Mouse (Mus musculus) liver, adult (tissue): Measurements from ENCODE around the gene Bbs4.

Source experiments
- GATA4 ChIP-seq: IDR thresholded peaks from 2 replicates; pipeline ENCODE4 v1.6.1; 2014; ENCODE audit warnings: mild to moderate bottlenecking, low read length; ENCODE audit not compliant: insufficient replicate concordance

Gene Bbs4

DNA sequence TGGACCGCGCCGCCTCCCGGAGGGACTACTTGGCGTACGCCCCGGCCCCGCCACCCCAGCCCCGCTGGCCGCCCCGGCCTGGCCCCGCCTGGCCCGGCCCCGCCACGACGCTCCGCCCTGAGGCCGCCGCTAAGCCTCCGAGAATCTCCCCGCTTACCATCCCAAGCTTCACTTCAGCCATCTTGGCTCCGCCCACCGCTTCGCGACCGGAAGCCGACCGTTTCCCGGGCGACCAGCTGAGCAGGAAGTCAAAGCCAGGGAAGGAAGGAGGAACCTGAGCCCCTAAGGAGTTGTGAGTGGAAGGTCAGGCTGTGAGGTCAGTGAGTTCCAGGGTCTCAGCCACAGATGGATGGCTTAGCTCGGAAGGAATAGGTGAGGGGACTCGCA is at the start of gene Bbs4:
Gene Bbs4 (minus strand): TSS at position 256 of the 387 bp plus-strand sequence.
- TF ChIP-seq GATA4, result no peak

DNA sequence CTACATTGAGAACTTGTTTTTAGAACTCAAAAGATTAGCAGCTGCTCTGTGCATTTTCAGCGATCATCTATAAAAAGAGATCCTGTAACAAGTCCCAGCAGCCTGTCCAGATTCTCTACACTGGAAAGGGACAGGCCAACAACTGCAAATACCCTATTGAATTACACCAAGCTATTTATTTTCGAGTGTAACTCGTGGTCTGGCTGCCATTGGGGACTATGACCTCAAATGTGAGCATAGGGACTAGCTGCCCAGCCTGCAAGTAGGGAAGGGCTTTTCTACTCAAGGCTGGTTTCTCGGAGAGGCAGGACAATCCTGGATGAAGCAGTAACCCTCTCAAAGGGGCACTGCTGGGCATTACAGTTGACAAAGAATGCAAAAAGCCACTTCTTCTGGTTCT is 35.8 kb upstream of the Bbs4 start:
- no peak for TF ChIP-seq GATA4

DNA sequence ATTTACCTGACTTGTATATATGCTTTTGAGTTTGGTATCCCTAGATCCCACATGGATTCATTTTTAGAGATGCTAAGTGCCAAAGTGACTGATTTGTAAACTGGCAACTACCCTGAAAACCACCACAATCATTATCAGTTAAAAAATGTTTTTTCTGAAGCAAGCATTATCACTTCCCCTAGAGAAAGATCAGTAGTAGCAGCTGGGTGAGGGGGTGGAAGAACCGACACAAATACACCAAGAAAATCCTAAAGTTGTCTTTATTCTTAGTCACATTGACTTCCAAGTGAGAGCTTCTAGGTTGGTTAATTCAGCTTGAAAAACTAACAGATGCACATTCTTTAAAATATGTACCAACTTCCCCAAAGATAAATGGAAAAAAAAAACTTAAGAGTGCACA is 35.0 kb upstream of the Bbs4 start:
- no peak for TF ChIP-seq GATA4

DNA sequence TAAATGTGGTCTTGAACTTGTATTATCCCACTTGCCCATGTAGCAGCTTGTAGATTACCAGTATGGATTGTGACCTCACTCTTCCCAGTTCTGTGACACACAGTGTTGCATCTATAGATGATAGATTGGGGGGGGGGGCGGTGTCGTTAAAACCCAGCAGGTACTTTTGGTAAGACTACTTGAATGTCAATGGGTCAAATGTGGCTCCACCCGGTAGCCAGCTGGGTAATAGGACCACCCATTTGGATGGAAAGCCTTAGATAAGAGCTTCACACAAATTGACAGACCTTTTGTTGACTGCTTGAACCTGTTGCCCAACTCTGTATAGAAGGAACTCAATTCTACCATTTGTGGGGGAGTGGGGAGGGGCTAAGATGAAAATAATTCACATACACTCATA is 34.2 kb upstream of the Bbs4 start:
- TF ChIP-seq GATA4, result no peak

DNA sequence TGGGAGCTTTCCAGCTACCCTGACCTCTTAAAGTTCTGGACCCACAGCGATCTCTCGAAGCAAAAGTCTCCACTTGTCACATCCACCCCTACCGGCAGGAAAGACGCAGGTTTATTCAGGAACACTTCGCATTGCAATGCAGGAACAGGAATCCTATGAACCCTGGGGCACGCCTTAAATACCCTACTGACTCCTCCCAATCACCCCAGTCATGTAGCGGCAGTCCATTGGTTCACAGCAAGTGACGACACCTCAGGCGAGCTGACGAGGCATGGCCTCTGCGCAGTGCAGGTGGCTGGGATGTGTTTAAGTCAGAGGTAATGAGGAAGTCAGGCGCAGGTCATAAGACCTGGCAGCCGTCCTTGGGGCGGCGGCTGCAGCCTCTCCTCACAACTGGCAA is 22.3 kb upstream of the Bbs4 start:
- no peak for TF ChIP-seq GATA4

DNA sequence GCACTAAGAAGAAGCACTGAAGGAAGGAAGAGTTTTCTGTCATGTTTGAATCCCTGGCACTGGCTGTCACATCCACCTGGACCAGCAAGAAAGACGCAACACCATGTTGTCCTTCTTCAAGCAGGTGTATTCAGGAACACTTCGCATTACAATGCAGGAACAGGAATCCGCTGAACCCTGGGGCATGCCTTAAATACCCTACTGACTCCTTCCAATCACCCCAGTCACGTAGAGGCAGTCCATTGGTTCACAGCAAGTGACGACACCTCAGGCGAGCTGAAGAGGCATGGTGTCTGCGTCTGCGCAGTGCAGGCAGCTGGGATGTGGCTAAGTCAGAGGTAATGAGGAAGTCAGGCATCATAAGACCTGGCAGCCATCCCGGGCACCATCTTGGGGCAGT is 16.3 kb upstream of the Bbs4 start:
- TF ChIP-seq GATA4, result no peak

GRCm38 (mm10) chr9:59369220-59369619 is 15.9 kb upstream of the Bbs4 start:
- TF ChIP-seq GATA4, result no peak

- TF ChIP-seq GATA4, result no peak
These were observed 589 bp downstream of the Bbs4 start for GRCm38 (mm10) chr9:59352586-59353252.

DNA sequence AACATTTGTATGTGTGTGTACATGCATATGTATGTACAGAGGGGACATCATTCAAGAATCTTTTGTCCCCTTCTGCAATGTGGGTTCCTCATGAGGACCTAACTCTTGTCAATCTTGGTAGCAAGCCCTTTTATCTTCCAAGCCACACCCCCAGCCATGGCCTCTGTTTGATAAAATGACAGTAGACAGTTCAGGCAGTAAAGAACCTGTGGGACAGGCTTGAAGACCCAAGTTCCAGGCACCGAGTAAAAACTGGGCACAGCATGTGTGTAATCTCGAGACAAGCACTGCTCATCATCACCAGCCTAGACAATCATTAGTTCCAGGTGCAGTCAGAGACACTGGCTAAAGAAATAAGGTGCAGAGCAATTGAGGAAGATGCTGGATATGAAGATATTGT is 7.1 kb downstream of the Bbs4 start:
- TF ChIP-seq GATA4, result no peak

GRCm38 (mm10) chr9:59340002-59340401 is 13.3 kb downstream of the Bbs4 start:
- TF ChIP-seq GATA4, result no peak

DNA sequence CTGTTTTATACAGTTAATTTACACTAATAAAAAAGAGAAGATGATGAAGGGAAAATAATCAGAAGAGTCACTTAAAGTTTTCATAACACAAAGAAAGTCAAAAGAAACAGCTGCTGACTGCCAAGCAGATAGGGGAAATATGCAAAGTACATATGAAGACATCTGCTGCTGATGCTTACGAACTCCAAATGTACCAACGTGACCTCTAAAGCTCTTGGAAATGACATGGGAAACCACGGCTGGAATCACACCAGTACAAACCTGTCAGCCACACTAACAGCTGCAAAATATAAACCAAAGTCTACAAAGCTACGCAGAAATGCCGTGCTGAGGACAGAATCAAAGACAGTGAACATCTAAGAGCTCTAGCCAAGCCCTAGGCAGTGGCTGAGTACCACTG is 14.2 kb downstream of the Bbs4 start:
- TF ChIP-seq GATA4, result no peak

DNA sequence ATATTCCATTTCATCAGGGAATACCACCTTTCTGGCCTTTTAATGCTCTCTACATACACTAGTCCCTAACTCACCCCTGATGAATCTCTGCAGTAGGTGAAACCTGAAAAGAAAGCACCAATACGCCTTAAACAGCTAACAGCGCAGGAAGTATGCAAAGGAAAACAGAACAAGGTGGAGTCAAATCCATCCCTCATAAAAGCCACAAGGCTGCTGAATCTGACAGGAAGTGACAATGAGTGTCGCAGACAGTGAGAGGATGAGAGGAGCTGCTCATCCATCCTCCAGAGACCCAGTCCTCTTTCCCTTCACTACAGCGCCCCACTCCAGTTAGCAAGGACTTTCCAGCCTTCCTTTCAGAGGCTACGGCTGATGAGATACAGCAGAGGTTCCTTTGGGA is 14.9 kb downstream of the Bbs4 start:
- no peak for TF ChIP-seq GATA4

GRCm38 (mm10) chr9:59337889-59338288 is 15.4 kb downstream of the Bbs4 start:
- no peak for TF ChIP-seq GATA4

GRCm38 (mm10) chr9:59336539-59336938 is 16.8 kb downstream of the Bbs4 start:
- TF ChIP-seq GATA4, result no peak

GRCm38 (mm10) chr9:59330055-59330454 is 23.3 kb downstream of the Bbs4 start:
- no peak for TF ChIP-seq GATA4

DNA sequence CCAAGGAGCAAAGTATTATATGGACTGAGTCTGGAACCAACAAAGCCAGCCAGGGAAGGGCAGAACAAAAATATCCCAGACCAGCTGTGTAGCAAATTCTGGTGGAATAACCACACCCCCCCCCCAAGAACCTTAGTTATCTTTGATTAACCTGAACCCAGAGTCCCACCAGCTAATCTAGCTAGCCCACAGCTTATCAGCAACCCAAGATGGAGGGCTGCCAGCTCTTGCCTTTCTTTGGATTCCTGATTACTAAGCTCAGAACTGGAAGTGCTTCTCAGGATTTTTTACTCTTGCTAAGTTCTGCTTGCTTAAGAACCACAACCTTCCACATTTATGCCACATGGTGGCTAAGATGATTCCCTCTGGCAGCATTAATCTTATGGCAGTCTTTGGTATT is 29.0 kb downstream of the Bbs4 start:
- no peak for TF ChIP-seq GATA4

DNA sequence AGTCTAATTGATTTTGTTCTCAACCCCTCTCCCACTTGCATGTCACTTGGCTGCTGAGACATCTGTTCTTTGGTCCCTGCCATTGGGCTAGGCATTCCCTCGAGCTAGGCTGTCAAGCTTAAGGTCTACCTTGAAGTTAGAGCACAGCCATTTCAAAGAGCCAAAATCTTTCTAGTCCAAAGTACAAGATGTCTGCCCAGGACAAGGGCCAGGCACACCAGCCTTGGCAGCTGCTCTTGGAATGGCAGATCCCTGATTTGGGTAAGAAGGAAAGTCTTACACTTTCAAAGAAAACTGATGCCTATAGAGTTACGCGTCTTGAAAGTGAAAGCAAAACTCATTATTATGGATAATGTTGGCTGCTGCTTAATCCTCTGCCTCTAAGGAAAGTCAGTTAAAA is 37.1 kb downstream of the Bbs4 start:
- no peak for TF ChIP-seq GATA4

GRCm38 (mm10) chr9:59311284-59311670 is 42.0 kb downstream of the Bbs4 start:
- TF ChIP-seq GATA4, result no peak

- TF ChIP-seq GATA4, result no peak
These were observed 42.6 kb downstream of the Bbs4 start for GRCm38 (mm10) chr9:59310582-59311283.
